Mouse (Mus musculus): ENCODE measurements around the gene Olfr1373. TPM values are rescaled to one million over a fixed set of nuclear protein-coding genes. Genes with fewer than 3 reads are reported as not detected.

The Olfr1373 gene
- polyA plus RNA-seq, 1 experiment from 2014 or later: not detected

DNA sequence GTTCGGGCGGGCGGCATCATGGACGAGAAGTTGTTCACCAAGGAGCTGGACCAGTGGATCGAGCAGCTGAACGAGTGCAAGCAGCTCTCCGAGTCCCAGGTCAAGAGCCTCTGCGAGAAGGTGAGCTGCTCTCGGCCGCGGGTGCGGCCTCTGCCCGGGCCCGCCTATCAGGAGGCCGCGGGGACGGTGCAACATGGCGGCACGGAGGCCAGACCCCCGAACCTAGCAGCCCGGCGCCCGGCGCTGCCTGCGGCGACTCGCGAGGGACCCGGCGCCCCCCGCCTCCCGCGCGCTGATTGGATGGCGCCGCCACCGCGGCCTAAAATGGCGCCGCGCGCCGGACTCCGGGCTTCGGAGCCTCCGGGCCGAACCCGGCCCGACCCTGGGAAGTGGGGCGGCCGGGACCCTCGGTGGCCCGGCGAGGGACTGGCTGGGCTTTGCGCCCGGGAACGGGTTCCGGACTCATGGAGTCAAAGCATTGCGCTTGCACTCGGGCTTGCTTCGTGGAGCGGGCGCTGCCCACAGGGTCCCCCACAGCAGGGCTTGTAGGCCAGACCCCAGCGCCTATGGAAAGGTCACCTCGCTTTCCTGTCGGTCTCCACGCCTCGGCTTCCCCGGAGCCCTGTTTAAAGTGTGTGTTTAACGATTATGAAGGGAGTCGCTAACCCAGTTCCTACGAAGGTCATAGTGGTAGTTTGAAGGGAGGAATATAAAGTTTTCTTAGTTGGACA, 46.1 kb downstream of the Olfr1373 start:
- peaks cover 31% of the 10 kb centered on the region for H3K4me1 ChIP-seq (replicated peaks; ENCODE audit: control insufficient read depth, insufficient read depth, low read length)
- H3K9me3 ChIP-seq (ENCODE audit: control insufficient read depth, low read length): no peaks in the 10 kb centered on the region
- H3K4me2 ChIP-seq (ENCODE audit: low read depth, low read length): peak overlapping the region; percentile 84
- WGBS: under 1% methylated on average over 70 of the region's 72 CpGs
- ATAC-seq (ENCODE audit: low read depth): peak; percentile 82
- peak overlapping the region; percentile 100 for H3K9ac ChIP-seq (ENCODE audit: low read length)
- H3K4me3 ChIP-seq (ENCODE audit: low read length): peak overlapping the region; percentile 98
- H3K27ac ChIP-seq (ENCODE audit: low read length): peak overlapping the region; percentile 100
- H3K36me3 ChIP-seq (ENCODE audit: control insufficient read depth, insufficient read depth, low read length): no peaks in the 10 kb centered on the region
- no peaks in the 10 kb centered on the region for H3K27me3 ChIP-seq (ENCODE audit: control insufficient read depth, insufficient read depth, low read depth, low read length)

DNA sequence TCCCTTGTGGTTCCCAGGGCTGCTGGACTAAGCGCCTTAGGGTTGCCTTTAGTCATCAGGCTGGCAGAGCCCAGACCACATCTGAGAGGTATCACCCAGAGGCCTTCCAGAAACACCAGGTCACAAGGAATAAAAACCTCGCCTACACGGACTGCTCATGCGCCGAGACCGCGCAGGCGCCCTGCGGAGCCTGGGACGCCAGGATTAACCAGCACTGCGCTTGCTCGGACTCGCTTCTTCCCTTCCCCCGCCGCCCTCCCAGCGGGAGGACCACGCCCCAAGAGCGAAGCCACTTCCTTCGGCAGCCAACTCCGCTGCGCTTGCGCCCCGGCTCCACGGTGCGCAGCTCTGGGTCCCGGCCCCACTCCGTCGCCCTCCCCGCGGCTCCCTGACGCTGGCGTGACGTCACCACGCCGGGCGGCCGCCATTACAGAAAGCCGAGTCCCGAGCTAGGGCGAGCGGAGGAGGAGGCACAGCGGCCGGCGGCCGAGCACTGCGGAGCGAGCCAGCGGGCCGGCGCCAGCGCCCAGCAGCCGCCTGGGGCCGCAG, 46.9 kb downstream of the Olfr1373 start, which contains the start of gene Ppp2ca:
Gene Ppp2ca, plus strand, starts transcription at position 284 of the 549 bp plus-strand sequence.
- Histone ChIP-seq H3K9ac (ENCODE audit: low read length) (peak within 1 kb of the TSS; percentile 100), H3K4me1 (replicated peaks; ENCODE audit: control insufficient read depth, insufficient read depth, low read length) (peaks cover 31% of the 10 kb centered on the region), H3K36me3 (ENCODE audit: control insufficient read depth, insufficient read depth, low read length) (no peaks in the 10 kb centered on the region), H3K4me3 (ENCODE audit: low read length) (peak within 1 kb of the TSS; percentile 98), H3K27me3 (ENCODE audit: control insufficient read depth, insufficient read depth, low read depth, low read length) (no peaks in the 10 kb centered on the region), H3K27ac (ENCODE audit: low read length) (peak within 1 kb of the TSS; percentile 100), H3K9me3 (ENCODE audit: control insufficient read depth, low read length) (no peaks in the 10 kb centered on the region), H3K4me2 (ENCODE audit: low read depth, low read length) (peak within 1 kb of the TSS; percentile 95)
- ATAC-seq (ENCODE audit: low read depth): peak; percentile 98
- WGBS: 0% methylated on average over 37 of the region's 53 CpGs

DNA sequence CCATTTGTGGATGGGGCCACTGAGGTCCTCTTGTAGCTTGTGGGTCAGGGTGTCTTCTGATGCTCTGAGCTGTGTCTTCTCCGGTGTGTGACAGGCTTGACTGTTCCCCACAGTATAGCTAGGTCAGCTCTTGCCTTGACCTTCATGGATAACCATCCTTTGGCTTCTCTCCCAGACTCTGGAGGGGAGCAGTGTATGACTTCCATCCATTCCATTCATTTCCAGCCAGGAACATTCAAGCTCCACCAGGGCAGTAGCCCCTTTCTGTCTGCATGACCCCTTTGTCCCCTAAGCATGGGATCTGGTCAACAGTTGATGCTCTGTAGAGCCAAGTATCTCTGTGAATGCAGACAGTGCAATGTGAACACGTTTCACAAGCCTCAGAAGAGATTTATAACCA, 47.7 kb downstream of the Olfr1373 start:
- no peak overlapping the region for H3K9ac ChIP-seq (ENCODE audit: low read length)
- H3K4me1 ChIP-seq (replicated peaks; ENCODE audit: control insufficient read depth, insufficient read depth, low read length): peaks cover 25% of the 10 kb centered on the region
- H3K27me3 ChIP-seq (ENCODE audit: control insufficient read depth, insufficient read depth, low read depth, low read length): no peaks in the 10 kb centered on the region
- H3K27ac ChIP-seq (ENCODE audit: low read length): peak overlapping the region; percentile 100; the same call in 1 of the 2 replicates
- ATAC-seq (ENCODE audit: low read depth): no peak
- H3K36me3 ChIP-seq (ENCODE audit: control insufficient read depth, insufficient read depth, low read length): no peaks in the 10 kb centered on the region
- H3K4me3 ChIP-seq (ENCODE audit: low read length): no peak overlapping the region
- H3K9me3 ChIP-seq (ENCODE audit: control insufficient read depth, low read length): no peaks in the 10 kb centered on the region
- no peak overlapping the region for H3K4me2 ChIP-seq (ENCODE audit: low read depth, low read length)
- 75% methylated on average over 2 of the region's 2 CpGs for WGBS

DNA sequence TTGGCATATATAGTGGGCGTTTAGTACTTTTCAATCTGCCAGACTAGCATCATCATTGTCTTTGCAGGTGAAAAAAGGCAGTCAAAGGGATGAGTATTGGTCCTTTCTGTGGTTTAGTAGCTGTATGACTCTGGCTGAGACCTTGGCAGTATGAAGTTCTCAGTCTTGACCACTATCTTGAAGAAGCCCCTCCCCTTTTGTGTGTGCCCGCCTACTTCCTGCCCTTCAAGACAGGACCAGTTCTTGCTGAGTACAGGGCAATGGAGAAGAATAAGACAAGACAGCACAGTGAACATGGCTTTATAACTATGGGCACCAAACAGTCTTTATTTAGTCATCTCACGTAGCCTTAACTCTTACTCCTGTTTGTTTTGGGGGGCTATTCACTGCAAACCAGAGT, 48.3 kb downstream of the Olfr1373 start:
- Histone ChIP-seq H3K9me3 (ENCODE audit: control insufficient read depth, low read length) (no peaks in the 10 kb centered on the region), H3K9ac (ENCODE audit: low read length) (no peak overlapping the region), H3K4me1 (replicated peaks; ENCODE audit: control insufficient read depth, insufficient read depth, low read length) (peaks cover 22% of the 10 kb centered on the region), H3K4me3 (ENCODE audit: low read length) (no peak overlapping the region), H3K36me3 (ENCODE audit: control insufficient read depth, insufficient read depth, low read length) (no peaks in the 10 kb centered on the region), H3K4me2 (ENCODE audit: low read depth, low read length) (no peak overlapping the region), H3K27ac (ENCODE audit: low read length) (no peak overlapping the region), H3K27me3 (ENCODE audit: control insufficient read depth, insufficient read depth, low read depth, low read length) (no peaks in the 10 kb centered on the region)
- 64% methylated on average over 3 of the region's 3 CpGs for WGBS
- ATAC-seq (ENCODE audit: low read depth): no peak

Small RNAs within 50 kb of the gene (microRNA-seq; reads per million reads assigned to microRNA genes)
- not detected for gene Gm24157
- gene Mir3061: 13.8 reads per million, percentile 29 among the genes with 10 or more reads in this experiment

Other genes starting within 250 kb of the Olfr1373 start
- gene Cdkn2aipnl, start 177.9 kb downstream of the Olfr1373 start, polyA plus RNA-seq (2015; fragmentation: Nextera tagmentation; extraction: Ambion mirVana): 106 TPM in 2 replicates
- gene Ube2b, start 144.8 kb downstream of the Olfr1373 start, polyA plus RNA-seq (2015; fragmentation: Nextera tagmentation; extraction: Ambion mirVana): 231 and 248 TPM in 2 replicates
- gene Cdkl3, start 141.3 kb downstream of the Olfr1373 start, polyA plus RNA-seq (2015; fragmentation: Nextera tagmentation; extraction: Ambion mirVana): 7.8 and 9.4 TPM in 2 replicates
- 57.8 and 62.7 TPM in 2 replicates for gene Ppp2ca, start 46.8 kb downstream of the Olfr1373 start, polyA plus RNA-seq (2015; fragmentation: Nextera tagmentation; extraction: Ambion mirVana)
- gene Olfr1371, start 68.5 kb upstream of the Olfr1373 start, polyA plus RNA-seq (2015; fragmentation: Nextera tagmentation; extraction: Ambion mirVana): not detected in 2 replicates
- 812 and 833 TPM in 2 replicates for gene Skp1a, start 86.5 kb upstream of the Olfr1373 start, polyA plus RNA-seq (2015; fragmentation: Nextera tagmentation; extraction: Ambion mirVana)
- 16.4 and 19.9 TPM in 2 replicates for gene Tcf7, start 137.5 kb upstream of the Olfr1373 start, polyA plus RNA-seq (2015; fragmentation: Nextera tagmentation; extraction: Ambion mirVana)
- gene Vdac1, start 215.3 kb upstream of the Olfr1373 start, polyA plus RNA-seq (2015; fragmentation: Nextera tagmentation; extraction: Ambion mirVana): 255 and 264 TPM in 2 replicates

Data from lung, embryonic 16.5 days (tissue).